Mouse (Mus musculus) ES-CJ7 (cell line): Measurements from ENCODE around the gene Olfr1189.
"Not testable (repeated sequence)": the region's sequence is repeated elsewhere in the genome, so short reads cannot be mapped to it uniquely, and the experiment has no call there.

Experiments used
- DNase-seq: peaks from one replicate; pipeline ENCODE4 v3.0.0; 2011; ENCODE audit warnings: low read depth, low spot score

Gene Olfr1189

DNA sequence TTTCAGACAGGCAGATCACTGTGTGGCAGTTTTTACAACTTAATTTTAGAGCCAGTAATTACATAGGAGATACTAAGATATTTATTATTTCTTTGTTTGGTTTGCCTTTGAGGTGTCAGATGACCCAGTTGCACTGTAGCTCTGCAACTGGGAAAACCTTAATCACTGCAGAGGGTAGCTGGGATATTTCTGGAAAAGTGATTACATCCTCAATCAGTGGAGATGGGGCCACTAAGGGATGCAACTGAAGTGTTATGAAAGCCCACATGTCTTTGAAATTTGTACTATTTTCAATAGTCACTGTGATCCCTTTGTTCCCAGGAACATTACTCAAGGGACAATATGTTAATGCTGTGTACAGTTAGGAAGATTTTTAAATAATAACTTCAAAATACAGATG is at the start of gene Olfr1189:
Gene Olfr1189 (plus strand): TSS at position 301 of the 400 bp plus-strand sequence.
- DNase-seq: no peak

DNA sequence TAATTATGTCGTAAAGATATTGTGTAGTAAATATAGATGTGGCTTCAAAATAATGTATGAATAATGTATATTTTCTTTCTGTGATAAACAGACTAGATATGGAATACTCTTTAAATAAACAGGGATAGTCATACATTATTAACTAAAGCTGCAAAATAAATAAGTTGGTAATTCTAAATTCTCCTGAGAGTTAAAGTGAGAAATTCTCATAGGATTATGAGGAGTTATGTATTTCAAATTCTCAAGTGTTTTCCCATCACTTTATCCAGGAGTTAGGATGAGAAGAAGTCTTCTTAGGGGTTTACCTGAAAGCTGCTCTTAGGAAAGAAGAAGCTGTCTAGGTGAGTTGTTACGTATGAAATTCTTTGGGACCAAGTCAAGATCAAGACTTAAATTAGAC is 29.6 kb upstream of the Olfr1189 start, which contains the start of gene Olfr1188:
Gene Olfr1188 (plus strand): TSS at position 301 of the 400 bp plus-strand sequence.
- no peak for DNase-seq

DNA sequence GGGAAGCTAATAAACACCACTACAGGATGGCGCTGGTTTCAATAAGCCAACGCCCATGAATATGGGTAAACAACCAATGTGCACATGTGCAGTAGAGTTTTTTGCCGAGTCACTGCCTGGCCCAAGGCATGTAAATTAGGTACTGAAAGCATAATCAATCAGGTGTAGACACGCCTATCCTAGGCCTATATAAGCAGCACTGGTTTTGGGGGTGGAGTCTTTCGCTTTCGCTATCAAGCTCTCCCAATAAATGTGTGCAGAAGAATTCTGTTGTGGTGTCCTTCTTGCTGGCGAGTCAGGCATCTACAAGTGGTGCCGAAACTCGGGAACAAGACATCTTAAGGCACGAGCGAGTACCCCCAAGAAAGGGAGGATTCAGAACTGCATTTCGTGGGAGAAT is 13.6 kb upstream of the Olfr1189 start:
- not testable (repeated sequence) for DNase-seq

DNA sequence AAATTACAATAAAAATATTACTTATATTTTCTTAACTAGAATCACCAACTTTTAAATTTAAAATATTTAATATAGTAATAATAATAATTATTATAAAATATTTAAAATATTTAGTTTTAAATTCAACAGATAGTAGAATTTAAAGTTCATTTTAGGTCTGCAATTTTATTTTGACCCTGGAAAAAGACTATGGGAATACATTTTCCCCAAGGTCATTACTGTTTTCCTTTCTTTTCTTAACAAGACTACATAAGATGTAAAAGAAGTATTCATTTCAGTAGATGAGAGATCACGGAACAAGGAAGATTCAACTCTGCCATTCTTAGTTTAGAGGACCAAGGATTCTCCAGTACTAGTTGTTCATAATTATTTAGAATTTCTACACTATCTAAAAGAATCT is 54.0 kb downstream of the Olfr1189 start, which contains the start of gene Olfr1191-ps1:
Gene Olfr1191-ps1 (plus strand): TSS at position 301 of the 400 bp plus-strand sequence.
- DNase-seq: not testable (repeated sequence)
